Mouse (Mus musculus) kidney, adult 2 months (tissue): ENCODE measurements around the gene Fchsd2.

Experiments
- CTCF ChIP-seq: fragments of 200-500 bp; conservative IDR thresholded peaks from 2 replicates; pipeline ENCODE4 v1.5.1; 2011; ENCODE audit warnings: low read depth, mild to moderate bottlenecking, control low read depth, low read length, moderate library complexity, mixed read lengths; ENCODE audit not compliant: insufficient read depth, insufficient read length
- POLR2A ChIP-seq: fragments of 200-500 bp; IDR thresholded peaks from one replicate; pipeline ENCODE4 v1.6.1; 2011; ENCODE audit warnings: low read depth, low read length, control low read depth

DNA sequence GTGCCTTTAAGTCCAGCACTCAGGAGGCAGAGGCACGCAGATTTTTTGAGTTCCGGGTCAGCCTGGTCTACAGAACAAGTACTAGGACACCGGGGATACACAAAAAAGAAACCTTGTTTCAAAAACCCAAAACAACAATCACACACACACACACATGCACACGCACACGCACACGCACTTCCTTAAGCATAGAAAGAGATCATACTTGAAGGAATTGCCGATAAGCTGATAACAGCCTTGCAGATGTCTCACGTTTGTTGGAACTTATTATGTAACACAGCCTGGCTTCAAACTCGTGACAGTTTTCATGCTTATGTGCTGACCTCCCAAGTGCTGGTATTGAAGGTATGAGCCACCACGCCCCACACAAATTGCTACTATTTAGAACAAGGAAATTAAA is 29.1 kb upstream of the Fchsd2 start:
- no peak for TF ChIP-seq POLR2A
- no peak for TF ChIP-seq CTCF
